Mouse (Mus musculus): ENCODE data around the gene Arhgap45.
A peak's percentile ranks its signal among the peaks of the same experiment; 100 is the strongest.

Gene Arhgap45

GRCm38 (mm10) chr10:79986963-79987362 is 29.5 kb upstream of the Arhgap45 start:
- peak; percentile 93 for DNase-seq (ENCODE audit: low spot score)

GRCm38 (mm10) chr10:79987771-79988505 is 28.5 kb upstream of the Arhgap45 start:
- DNase-seq (ENCODE audit: low spot score), result peak; percentile 14

GRCm38 (mm10) chr10:79988506-79989271 is 27.8 kb upstream of the Arhgap45 start, which contains the start of gene Cnn2:
TSS of gene Cnn2 (plus strand) at chr10:79988584.
- DNase-seq (ENCODE audit: low spot score), result peak; percentile 85

GRCm38 (mm10) chr10:79989272-79989786 is 27.1 kb upstream of the Arhgap45 start:
- no peak for DNase-seq (ENCODE audit: low spot score)

GRCm38 (mm10) chr10:79989870-79990269 is 26.6 kb upstream of the Arhgap45 start:
- DNase-seq (ENCODE audit: low spot score), result peak; percentile 79

- DNase-seq (ENCODE audit: low spot score), result no peak
These were observed 25.4 kb upstream of the Arhgap45 start for GRCm38 (mm10) chr10:79991099-79991498.

GRCm38 (mm10) chr10:79991548-79991947 is 24.9 kb upstream of the Arhgap45 start:
- no peak for DNase-seq (ENCODE audit: low spot score)

- peak; percentile 59 for DNase-seq (ENCODE audit: low spot score)
These were observed 21.9 kb upstream of the Arhgap45 start for GRCm38 (mm10) chr10:79994397-79995115.

GRCm38 (mm10) chr10:79995636-79996035 is 20.8 kb upstream of the Arhgap45 start:
- no peak for DNase-seq (ENCODE audit: low spot score)

GRCm38 (mm10) chr10:79996272-79997033 is 20.0 kb upstream of the Arhgap45 start, which contains the start of gene Abca7:
TSS of gene Abca7 (plus strand) at chr10:79996494.
- peak; percentile 97 for DNase-seq (ENCODE audit: low spot score)

GRCm38 (mm10) chr10:79997034-79997760 is 19.3 kb upstream of the Arhgap45 start:
- DNase-seq (ENCODE audit: low spot score), result peak; percentile 59

GRCm38 (mm10) chr10:79997819-79998218 is 18.6 kb upstream of the Arhgap45 start:
- no peak for DNase-seq (ENCODE audit: low spot score)

GRCm38 (mm10) chr10:80001945-80002344 is 14.5 kb upstream of the Arhgap45 start:
- DNase-seq (ENCODE audit: low spot score), result no peak

GRCm38 (mm10) chr10:80002829-80003228 is 13.6 kb upstream of the Arhgap45 start:
- no peak for DNase-seq (ENCODE audit: low spot score)

- DNase-seq (ENCODE audit: low spot score), result peak; percentile 50
These were observed 12.8 kb upstream of the Arhgap45 start for GRCm38 (mm10) chr10:80003374-80004232.

GRCm38 (mm10) chr10:80004233-80004705 is 12.2 kb upstream of the Arhgap45 start:
- no peak for DNase-seq (ENCODE audit: low spot score)

GRCm38 (mm10) chr10:80011740-80012139 is 4.7 kb upstream of the Arhgap45 start:
- no peak for DNase-seq (ENCODE audit: low spot score)

GRCm38 (mm10) chr10:80013609-80014008 is 2.8 kb upstream of the Arhgap45 start:
- DNase-seq (ENCODE audit: low spot score), result no peak

- peak; percentile 71 for DNase-seq (ENCODE audit: low spot score)
These were observed 1.8 kb upstream of the Arhgap45 start for GRCm38 (mm10) chr10:80014484-80015290.

Data from lung, postnatal 25 days (tissue).